Mouse (Mus musculus): ENCODE measurements around the gene Fcgrt. TPM values are rescaled to one million over a fixed set of nuclear protein-coding genes. Genes with fewer than 3 reads are reported as not detected.

Fcgrt gene
- polyA plus RNA-seq, 1 experiment = 67.2 TPM

- peaks cover 4% of the 10 kb centered on the region for H3K36me3 ChIP-seq (ENCODE audit: control insufficient read depth, insufficient read depth)
- H3K4me2 ChIP-seq (ENCODE audit: low read depth) = no peak overlapping the region
Measured at GRCm38 (mm10) chr7:45148534-45149098, 45.0 kb upstream of the Fcgrt start.

GRCm38 (mm10) chr7:45147899-45148298 is 44.2 kb upstream of the Fcgrt start:
- TF ChIP-seq REST (IDR thresholded peaks at IDR 0.05; ENCODE audit: insufficient read depth, insufficient read length) (no peak), SRF (IDR thresholded peaks at IDR 0.05; ENCODE audit: control insufficient read depth, insufficient read length, low read depth) (no peak), MYOD1 (IDR thresholded peaks at IDR 0.05; ENCODE audit: control insufficient read depth in 1 of 3, insufficient read length in 2 of 3, low read depth in 2 of 3) (no peak)
- Histone ChIP-seq H3K27me3 (ENCODE audit: control insufficient read depth, insufficient read depth, insufficient read length) (no peaks in the 10 kb centered on the region), H3K36me3 (ENCODE audit: control insufficient read depth, insufficient read depth) (peaks cover 4% of the 10 kb centered on the region), H3K79me2 (ENCODE audit: control insufficient read depth, insufficient read depth) (no peaks in the 10 kb centered on the region), H3ac (ENCODE audit: control insufficient read depth, insufficient read length) (no peak overlapping the region), H3K4me2 (ENCODE audit: low read depth) (no peak overlapping the region), H3K4me3 (no peak overlapping the region)

More at GRCm38 (mm10) chr7:45148534-45149098, 45.0 kb upstream of the Fcgrt start:
- Histone ChIP-seq H3K27me3 (ENCODE audit: control insufficient read depth, insufficient read depth, insufficient read length) (no peaks in the 10 kb centered on the region), H3K79me2 (ENCODE audit: control insufficient read depth, insufficient read depth) (peaks cover 3% of the 10 kb centered on the region), H3K4me3 (no peak overlapping the region), H3ac (ENCODE audit: control insufficient read depth, insufficient read length) (no peak overlapping the region)
- TF ChIP-seq REST (IDR thresholded peaks at IDR 0.05; ENCODE audit: insufficient read depth, insufficient read length) (no peak), POLR2AphosphoS2 (IDR thresholded peaks at IDR 0.05; ENCODE audit: insufficient read length, low read depth) (no peak), TCF3 (IDR thresholded peaks at IDR 0.05; ENCODE audit: insufficient read length, low read depth) (no peak), TCF12 (IDR thresholded peaks at IDR 0.05; ENCODE audit: insufficient read depth, poor library complexity, severe bottlenecking) (no peak), MAX (IDR thresholded peaks at IDR 0.05; ENCODE audit: low read depth) (no peak), CEBPB (IDR thresholded peaks at IDR 0.05; ENCODE audit: insufficient read depth, poor library complexity, severe bottlenecking) (no peak), SRF (IDR thresholded peaks at IDR 0.05; ENCODE audit: control insufficient read depth, insufficient read length, low read depth) (no peak), POLR2A (IDR thresholded peaks at IDR 0.05; ENCODE audit: insufficient read length, low read depth) (no peak), USF1 (IDR thresholded peaks at IDR 0.05; ENCODE audit: low read depth) (no peak), E2F4 (IDR thresholded peaks at IDR 0.05; ENCODE audit: insufficient read depth) (no peak), MYOG (IDR thresholded peaks at IDR 0.05; ENCODE audit: control insufficient read depth in 1 of 3, insufficient read depth in 1 of 3, insufficient read length in 2 of 3, low read depth in 2 of 3) (no peak), MYOD1 (IDR thresholded peaks at IDR 0.05; ENCODE audit: control insufficient read depth in 1 of 3, insufficient read length in 2 of 3, low read depth in 2 of 3) (no peak)

GRCm38 (mm10) chr7:45147267-45147666 is 43.6 kb upstream of the Fcgrt start:
- peaks cover 4% of the 10 kb centered on the region for H3K36me3 ChIP-seq (ENCODE audit: control insufficient read depth, insufficient read depth)
- H3K27me3 ChIP-seq (ENCODE audit: control insufficient read depth, insufficient read depth, insufficient read length) = no peaks in the 10 kb centered on the region
- no peaks in the 10 kb centered on the region for H3K79me2 ChIP-seq (ENCODE audit: control insufficient read depth, insufficient read depth)
- no peak overlapping the region for H3ac ChIP-seq (ENCODE audit: control insufficient read depth, insufficient read length)
- TF ChIP-seq MYOD1 (IDR thresholded peaks at IDR 0.05; ENCODE audit: control insufficient read depth in 1 of 3, insufficient read length in 2 of 3, low read depth in 2 of 3) = no peak
- TF ChIP-seq REST (IDR thresholded peaks at IDR 0.05; ENCODE audit: insufficient read depth, insufficient read length) = no peak
- no peak overlapping the region for H3K4me2 ChIP-seq (ENCODE audit: low read depth)
- H3K4me3 ChIP-seq = no peak overlapping the region

- Histone ChIP-seq H3K4me3 (no peak overlapping the region), H3ac (ENCODE audit: control insufficient read depth, insufficient read length) (no peak overlapping the region), H3K4me2 (ENCODE audit: low read depth) (no peak overlapping the region), H3K79me2 (ENCODE audit: control insufficient read depth, insufficient read depth) (no peaks in the 10 kb centered on the region), H3K27me3 (ENCODE audit: control insufficient read depth, insufficient read depth, insufficient read length) (no peaks in the 10 kb centered on the region), H3K36me3 (ENCODE audit: control insufficient read depth, insufficient read depth) (peaks cover 4% of the 10 kb centered on the region)
- TF ChIP-seq POLR2A (IDR thresholded peaks at IDR 0.05; ENCODE audit: insufficient read length, low read depth) (no peak), USF1 (IDR thresholded peaks at IDR 0.05; ENCODE audit: low read depth) (no peak), MAX (IDR thresholded peaks at IDR 0.05; ENCODE audit: low read depth) (no peak), MYOD1 (IDR thresholded peaks at IDR 0.05; ENCODE audit: control insufficient read depth in 1 of 3, insufficient read length in 2 of 3, low read depth in 2 of 3) (no peak), MYOG (IDR thresholded peaks at IDR 0.05; ENCODE audit: control insufficient read depth in 1 of 3, insufficient read depth in 1 of 3, insufficient read length in 2 of 3, low read depth in 2 of 3) (no peak), TCF12 (IDR thresholded peaks at IDR 0.05; ENCODE audit: insufficient read depth, poor library complexity, severe bottlenecking) (no peak), TCF3 (IDR thresholded peaks at IDR 0.05; ENCODE audit: insufficient read length, low read depth) (no peak)
Measured at GRCm38 (mm10) chr7:45145460-45145859, 41.8 kb upstream of the Fcgrt start.

- no peak overlapping the region for H3K4me2 ChIP-seq (ENCODE audit: low read depth)
- no peak overlapping the region for H3ac ChIP-seq (ENCODE audit: control insufficient read depth, insufficient read length)
- H3K27me3 ChIP-seq (ENCODE audit: control insufficient read depth, insufficient read depth, insufficient read length) = no peaks in the 10 kb centered on the region
- no peak overlapping the region for H3K4me3 ChIP-seq
- no peaks in the 10 kb centered on the region for H3K79me2 ChIP-seq (ENCODE audit: control insufficient read depth, insufficient read depth)
- peaks cover 4% of the 10 kb centered on the region for H3K36me3 ChIP-seq (ENCODE audit: control insufficient read depth, insufficient read depth)
- TF ChIP-seq CEBPB (IDR thresholded peaks at IDR 0.05; ENCODE audit: insufficient read depth, poor library complexity, severe bottlenecking) = no peak
- TF ChIP-seq MYOD1 (IDR thresholded peaks at IDR 0.05; ENCODE audit: control insufficient read depth in 1 of 3, insufficient read length in 2 of 3, low read depth in 2 of 3) = no peak
- no peak for TF ChIP-seq TCF3 (IDR thresholded peaks at IDR 0.05; ENCODE audit: insufficient read length, low read depth)
- TF ChIP-seq E2F4 (IDR thresholded peaks at IDR 0.05; ENCODE audit: insufficient read depth) = no peak
- no peak for TF ChIP-seq MAX (IDR thresholded peaks at IDR 0.05; ENCODE audit: low read depth)
- no peak for TF ChIP-seq USF1 (IDR thresholded peaks at IDR 0.05; ENCODE audit: low read depth)
- TF ChIP-seq REST (IDR thresholded peaks at IDR 0.05; ENCODE audit: insufficient read depth, insufficient read length) = no peak
- TF ChIP-seq POLR2A (IDR thresholded peaks at IDR 0.05; ENCODE audit: insufficient read length, low read depth) = no peak
- no peak for TF ChIP-seq MYOG (IDR thresholded peaks at IDR 0.05; ENCODE audit: control insufficient read depth in 1 of 3, insufficient read depth in 1 of 3, insufficient read length in 2 of 3, low read depth in 2 of 3)
- no peak for TF ChIP-seq SRF (IDR thresholded peaks at IDR 0.05; ENCODE audit: control insufficient read depth, insufficient read length, low read depth)
- no peak for TF ChIP-seq POLR2AphosphoS2 (IDR thresholded peaks at IDR 0.05; ENCODE audit: insufficient read length, low read depth)
- no peak for TF ChIP-seq TCF12 (IDR thresholded peaks at IDR 0.05; ENCODE audit: insufficient read depth, poor library complexity, severe bottlenecking)
Measured at GRCm38 (mm10) chr7:45144368-45145174, 40.9 kb upstream of the Fcgrt start.
